Mouse (Mus musculus) liver, adult 2 months (tissue): ENCODE results near the gene Kif15. TPM values are rescaled to one million over a fixed set of nuclear protein-coding genes. Genes with fewer than 3 reads are reported as not detected.

ENCODE experiments used
- DNase-seq: peaks from one replicate; pipeline ENCODE4 v3.0.0-alpha.2; 2011; ENCODE audit warnings: low read depth, low spot score; ENCODE audit errors: extremely low read depth
- H3K27ac ChIP-seq: fragments of 200-500 bp; replicated peaks from 2 replicates; pipeline ENCODE4 v1.5.1; 2012; ENCODE audit warnings: low read depth, mild to moderate bottlenecking, control low read depth, inconsistent platforms, low read length; ENCODE audit not compliant: insufficient read depth
- H3K27me3 ChIP-seq: fragments of 200-500 bp; 2 replicates; pipeline ENCODE4 v1.6.1; 2012; ENCODE audit warnings: mild to moderate bottlenecking, moderate library complexity, low read length, inconsistent platforms; ENCODE audit not compliant: control insufficient read depth, insufficient read depth
- H3K36me3 ChIP-seq: fragments of 200-500 bp; 2 replicates; pipeline ENCODE4 v1.6.1; 2012; ENCODE audit warnings: low read length, inconsistent platforms; ENCODE audit not compliant: control insufficient read depth, insufficient read depth
- H3K4me1 ChIP-seq: fragments of 200-500 bp; 2 replicates; pipeline ENCODE4 v1.6.1; 2011; ENCODE audit warnings: low read length; ENCODE audit not compliant: control insufficient read depth, insufficient read depth
- H3K4me3 ChIP-seq: fragments of 200-500 bp; 2 replicates; pipeline ENCODE4 v1.5.1; 2011; ENCODE audit warnings: low read depth, mild to moderate bottlenecking, control low read depth, low read length, moderate library complexity; ENCODE audit not compliant: insufficient read depth
- H3K79me2 ChIP-seq: fragments of 200-500 bp; 2 replicates; pipeline ENCODE4 v1.6.1; 2012; ENCODE audit warnings: inconsistent platforms, mild to moderate bottlenecking, low read length, moderate library complexity; ENCODE audit not compliant: control insufficient read depth, insufficient read depth
- H3K9ac ChIP-seq: fragments of 200-500 bp; 2 replicates; pipeline ENCODE4 v1.6.1; 2012; ENCODE audit warnings: low read depth, mild to moderate bottlenecking, control low read depth, inconsistent platforms, low read length
- CTCF ChIP-seq: fragments of 200-500 bp; IDR thresholded peaks from 2 replicates; pipeline ENCODE4 v1.5.1; 2011; ENCODE audit warnings: low read depth, low read length, control low read depth
- POLR2A ChIP-seq: fragments of 200-500 bp; IDR thresholded peaks from 2 replicates; pipeline ENCODE4 v1.6.1; 2011; ENCODE audit warnings: low read length, control low read depth; ENCODE audit not compliant: insufficient read depth; ENCODE audit errors: extremely low read depth
- WGBS: fragments of 180-500 bp; shearing (Covaris S2); methylation state at CpG from one replicate; pipeline ENCODE4 v1.1.7; 2018; 5-methylcytosine and 5-hydroxymethylcytosine counted together
- polyA plus RNA-seq: library from polyadenylated mRNA; depleted of rRNA; stranded (reverse); fragments of >200 nt; gene quantifications from 2 replicates; pipeline ENCODE4 v1.2.3, GENCODE M21; 2012; rRNA removed
- total RNA-seq: library from RNA; depleted of rRNA; stranded (reverse); fragments of >200 nt; gene quantifications from 2 replicates; pipeline ENCODE4 v1.2.3, GENCODE M21; 2014; rRNA removed

The Kif15 gene
- total and polyA plus RNA-seq, 2 experiments, result 0.15 to 1.0 TPM

DNA sequence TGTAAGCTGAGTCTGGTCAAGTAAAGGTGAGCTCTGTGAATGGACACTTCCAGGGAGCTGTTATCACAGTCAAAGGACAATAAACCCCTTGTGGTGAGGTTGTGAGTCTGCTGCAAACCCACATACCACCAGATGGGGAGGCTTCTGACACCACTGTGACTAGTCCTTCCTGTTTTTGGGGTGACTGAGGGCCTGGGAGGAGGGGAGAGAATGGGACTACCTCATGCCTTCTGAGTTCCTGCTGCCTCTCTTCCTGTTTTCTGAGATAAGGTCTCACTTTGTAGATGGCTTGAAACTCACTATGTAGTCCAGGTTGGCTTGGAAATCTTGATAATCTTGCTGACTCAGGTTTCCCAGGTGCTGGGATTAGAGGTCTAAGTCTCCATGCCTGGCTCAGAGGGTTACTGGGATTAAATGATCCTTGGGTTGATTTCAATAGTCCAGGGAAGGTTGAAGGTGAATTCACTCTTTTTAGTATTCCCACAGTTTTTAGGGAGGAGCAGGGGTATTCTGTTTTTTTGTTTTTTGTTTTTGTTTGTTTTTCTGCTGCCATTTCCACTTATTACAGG lies 108.0 kb downstream of the Kif15 start:
- H3K27me3 ChIP-seq, result peaks cover 2% of the 10 kb centered on the region; the same call in 1 of the 2 replicates
- no peaks in the 10 kb centered on the region for H3K79me2 ChIP-seq
- H3K9ac ChIP-seq, result no peak overlapping the region
- H3K36me3 ChIP-seq, result no peaks in the 10 kb centered on the region
- H3K4me1 ChIP-seq, result no peaks in the 10 kb centered on the region
- H3K4me3 ChIP-seq, result no peak overlapping the region
- peak; percentile 9 for DNase-seq
- no peak overlapping the region for H3K27ac ChIP-seq
- no peak for TF ChIP-seq POLR2A
- no peak for TF ChIP-seq CTCF

DNA sequence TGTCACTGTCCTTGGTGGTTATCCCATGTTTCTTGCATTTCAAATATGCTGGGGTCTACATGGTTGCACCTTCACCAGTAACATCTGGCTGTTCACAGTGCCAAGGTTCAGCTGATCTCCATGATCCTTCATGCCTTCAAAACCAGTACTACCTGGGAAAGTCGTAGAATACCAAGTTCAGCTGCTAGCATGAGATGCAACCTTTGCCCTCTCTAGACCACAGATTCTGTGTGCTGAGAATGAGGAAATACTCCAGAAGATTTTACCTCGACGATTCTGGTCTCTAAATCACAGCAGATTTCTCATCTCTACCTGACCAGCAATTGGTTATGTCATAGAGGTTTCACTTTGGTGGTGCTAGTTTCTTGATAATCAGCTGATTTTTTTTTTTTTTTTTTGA lies 109.3 kb downstream of the Kif15 start:
- Histone ChIP-seq H3K4me3 (no peak overlapping the region), H3K27ac (no peak overlapping the region), H3K9ac (no peak overlapping the region), H3K4me1 (no peaks in the 10 kb centered on the region), H3K79me2 (no peaks in the 10 kb centered on the region), H3K36me3 (no peaks in the 10 kb centered on the region), H3K27me3 (peaks cover 2% of the 10 kb centered on the region; the same call in 1 of the 2 replicates)
- TF ChIP-seq POLR2A, result no peak
- no peak for TF ChIP-seq CTCF
- WGBS, result 68% methylated on average over 3 of the region's 3 CpGs
- no peak for DNase-seq

Other genes starting within 250 kb of the Kif15 start
- gene Topaz1, start 203.7 kb upstream of the Kif15 start, total RNA-seq, result not detected in 2 replicates
- gene Topaz1, start 203.7 kb upstream of the Kif15 start, polyA plus RNA-seq, result not detected in 2 replicates
- gene Tcaim, start 145.5 kb upstream of the Kif15 start, total RNA-seq, result 13.7 and 14.2 TPM in 2 replicates
- gene Tcaim, start 145.5 kb upstream of the Kif15 start, polyA plus RNA-seq, result 5.5 and 7.2 TPM in 2 replicates
- gene Gm35549, start 107.0 kb upstream of the Kif15 start, total RNA-seq, result not detected in 2 replicates
- gene Gm35549, start 107.0 kb upstream of the Kif15 start, polyA plus RNA-seq, result not detected in 2 replicates
- 52.2 TPM in 2 replicates for gene Zfp445, start 85.0 kb upstream of the Kif15 start, total RNA-seq
- gene Zfp445, start 85.0 kb upstream of the Kif15 start, polyA plus RNA-seq, result 22.3 and 27.8 TPM in 2 replicates
- gene Zkscan7, start 65.4 kb upstream of the Kif15 start, total RNA-seq, result 11.8 and 13.0 TPM in 2 replicates
- 2.7 and 3.8 TPM in 2 replicates for gene Zkscan7, start 65.4 kb upstream of the Kif15 start, polyA plus RNA-seq
- 0.54 and 1.0 TPM in 2 replicates for gene Zfp105, start 28.0 kb upstream of the Kif15 start, total RNA-seq
- gene Zfp105, start 28.0 kb upstream of the Kif15 start, polyA plus RNA-seq, result 0.04 and 0.11 TPM in 2 replicates
- 4.1 and 5.2 TPM in 2 replicates for gene 1110059G10Rik, start within 50 bp of the Kif15 start, total RNA-seq
- gene 1110059G10Rik, start within 50 bp of the Kif15 start, polyA plus RNA-seq, result 1.1 and 1.8 TPM in 2 replicates
- 7.7 and 9.7 TPM in 2 replicates for gene Tmem42, start 70.3 kb downstream of the Kif15 start, total RNA-seq
- gene Tmem42, start 70.3 kb downstream of the Kif15 start, polyA plus RNA-seq, result 13.3 and 16.0 TPM in 2 replicates
- not detected in 2 replicates for gene Tgm4, start 83.7 kb downstream of the Kif15 start, total RNA-seq
- not detected in 2 replicates for gene Tgm4, start 83.7 kb downstream of the Kif15 start, polyA plus RNA-seq
- gene Zdhhc3, start 162.2 kb downstream of the Kif15 start, total RNA-seq, result 12.6 and 14.5 TPM in 2 replicates
- gene Zdhhc3, start 162.2 kb downstream of the Kif15 start, polyA plus RNA-seq, result 45.1 and 55.7 TPM in 2 replicates
- gene Exosc7, start 162.2 kb downstream of the Kif15 start, total RNA-seq, result 37.7 and 44.4 TPM in 2 replicates
- 23.2 and 25.3 TPM in 2 replicates for gene Exosc7, start 162.2 kb downstream of the Kif15 start, polyA plus RNA-seq
- 0.65 and 1.0 TPM in 2 replicates for gene Clec3b, start 199.9 kb downstream of the Kif15 start, total RNA-seq
- gene Clec3b, start 199.9 kb downstream of the Kif15 start, polyA plus RNA-seq, result 0.29 and 0.73 TPM in 2 replicates